Mouse (Mus musculus) bone marrow, adult 2 months (tissue): ENCODE results near the gene Hoxb8.

Experiments used
- CTCF ChIP-seq: fragments of 200-500 bp; IDR thresholded peaks from 2 replicates; pipeline ENCODE4 v1.5.1; 2011; ENCODE audit warnings: low read length, control low read depth; ENCODE audit not compliant: control insufficient read depth, insufficient read depth
- POLR2A ChIP-seq: fragments of 200-500 bp; IDR thresholded peaks from 2 replicates; pipeline ENCODE4 v1.6.1; 2011; ENCODE audit warnings: low read depth, mild to moderate bottlenecking, control low read depth, low read length, borderline replicate concordance; ENCODE audit not compliant: control insufficient read depth

DNA sequence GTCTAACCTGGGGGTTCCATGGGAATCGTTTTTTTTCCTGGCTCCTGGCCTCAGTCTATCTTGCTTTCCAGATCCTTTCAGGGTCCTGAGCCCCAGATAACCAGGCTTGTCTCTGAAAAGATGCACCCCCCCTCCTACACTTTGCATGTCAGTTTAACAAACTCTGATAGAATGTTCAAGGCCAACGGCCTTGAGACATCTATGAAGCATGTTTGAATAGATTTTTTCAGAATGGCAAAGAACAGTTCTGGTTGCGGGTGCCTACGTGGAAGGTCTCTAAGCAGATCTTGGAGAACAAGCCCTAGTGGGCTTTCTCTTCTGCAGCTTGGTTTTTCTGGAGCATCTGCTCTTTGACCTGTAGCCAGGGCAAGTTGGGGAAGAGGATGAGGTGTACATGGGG, 27.1 kb downstream of the Hoxb8 start:
- TF ChIP-seq CTCF (no peak), POLR2A (no peak)
